Comparison of ENCODE assay signal across 8 mouse cellular contexts in genomic region chr7:16816475-16817122, GRCm38 (mm10). TPM values are rescaled to one million over a fixed set of nuclear protein-coding genes. Genes with fewer than 3 reads are reported as not detected.
DNase-seq lines count a peak whose midpoint lies in the region; ATAC-seq and TF ChIP-seq lines count a peak whose summit lies in the region.

Fkrp (minus strand) TSS chr7:16816732.

- H3K9ac ChIP-seq in embryonic facial prominence, embryonic 12.5 days: peak within 1 kb of the TSS; percentile 100
- peak within 1 kb of the TSS; percentile 100 for H3K9ac ChIP-seq in heart, embryonic 11.5 days (ENCODE audit: low read depth, low read length)
- H3K9ac ChIP-seq in liver, postnatal 0 days (replicated peaks): peak within 1 kb of the TSS; percentile 98

- H3K27me3 ChIP-seq in C2C12 (ENCODE audit: control insufficient read depth, insufficient read depth, insufficient read length): no peaks in the 10 kb centered on the region
- peaks cover 11% of the 10 kb centered on the region for H3K27me3 ChIP-seq in embryonic facial prominence, embryonic 12.5 days
- H3K27me3 ChIP-seq in heart, embryonic 11.5 days (ENCODE audit: control insufficient read depth, insufficient read depth, low read length): peaks cover 9% of the 10 kb centered on the region
- H3K27me3 ChIP-seq in liver, postnatal 0 days (ENCODE audit: insufficient read depth, low read length): no peaks in the 10 kb centered on the region

- peak within 1 kb of the TSS; percentile 93 for H3K4me2 ChIP-seq in embryonic facial prominence, embryonic 12.5 days (replicated peaks)
- peak within 1 kb of the TSS; percentile 99 for H3K4me2 ChIP-seq in heart, embryonic 11.5 days
- H3K4me2 ChIP-seq in liver, postnatal 0 days (ENCODE audit: low read depth, low read length): peak within 1 kb of the TSS; percentile 97

- no peak for TF ChIP-seq EP300 in liver, postnatal 0 days (IDR thresholded peaks at IDR 0.05; ENCODE audit: low read depth)

- peaks cover 52% of the 10 kb centered on the region for H3K79me2 ChIP-seq in C2C12 (ENCODE audit: control insufficient read depth, insufficient read depth)

- peak; percentile 78 for DNase-seq in adrenal gland, adult 2 months
- DNase-seq in kidney, postnatal 10 days: peak; percentile 79
- peak; percentile 74 for DNase-seq in liver, postnatal 0 days
- DNase-seq in ovary, postnatal 14 days (ENCODE audit: low spot score): peak; percentile 48
- peak; percentile 51 for DNase-seq in urinary bladder, postnatal 14 days (ENCODE audit: low spot score)

- H3K36me3 ChIP-seq in C2C12 (ENCODE audit: control insufficient read depth, insufficient read depth): peaks cover 4% of the 10 kb centered on the region
- peaks cover 13% of the 10 kb centered on the region; the same call in 1 of the 2 replicates for H3K36me3 ChIP-seq in embryonic facial prominence, embryonic 12.5 days
- peaks cover 4% of the 10 kb centered on the region for H3K36me3 ChIP-seq in heart, embryonic 11.5 days (ENCODE audit: control insufficient read depth, insufficient read depth, low read length)
- H3K36me3 ChIP-seq in liver, postnatal 0 days (replicated peaks; ENCODE audit: insufficient read depth, low read length): no peaks in the 10 kb centered on the region; the same call in 1 of the 2 replicates

- peaks cover 55% of the 10 kb centered on the region for H3K4me1 ChIP-seq in embryonic facial prominence, embryonic 12.5 days
- peaks cover 51% of the 10 kb centered on the region for H3K4me1 ChIP-seq in heart, embryonic 11.5 days (ENCODE audit: control insufficient read depth, insufficient read depth, low read length)
- peaks cover 49% of the 10 kb centered on the region for H3K4me1 ChIP-seq in liver, postnatal 0 days (ENCODE audit: insufficient read depth)

- under 1% methylated on average over 62 of the region's 64 CpGs for WGBS in embryonic facial prominence, embryonic 12.5 days
- WGBS in heart, embryonic 11.5 days (ENCODE audit: insufficient replicate concordance): under 1% methylated on average over 57 of the region's 64 CpGs
- WGBS in liver, postnatal 0 days (ENCODE audit: insufficient replicate concordance): 1% methylated on average over 42 of the region's 64 CpGs

- peak within 1 kb of the TSS; percentile 99 for H3K27ac ChIP-seq in embryonic facial prominence, embryonic 12.5 days
- peak within 1 kb of the TSS; percentile 93 for H3K27ac ChIP-seq in heart, embryonic 11.5 days (ENCODE audit: low read depth, low read length)
- peak within 1 kb of the TSS; percentile 92 for H3K27ac ChIP-seq in liver, postnatal 0 days (ENCODE audit: low read depth)

- H3K9me3 ChIP-seq in embryonic facial prominence, embryonic 12.5 days: no peaks in the 10 kb centered on the region
- no peaks in the 10 kb centered on the region for H3K9me3 ChIP-seq in heart, embryonic 11.5 days (replicated peaks; ENCODE audit: control insufficient read depth, low read length)
- H3K9me3 ChIP-seq in liver, postnatal 0 days (ENCODE audit: low read length): no peaks in the 10 kb centered on the region

- H3ac ChIP-seq in C2C12 (ENCODE audit: control insufficient read depth, insufficient read length, low read depth): peak within 1 kb of the TSS; percentile 84

- H3K4me3 ChIP-seq in C2C12 (ENCODE audit: insufficient read depth, poor library complexity, severe bottlenecking): peak within 1 kb of the TSS; percentile 66
- peak within 1 kb of the TSS; percentile 95 for H3K4me3 ChIP-seq in embryonic facial prominence, embryonic 12.5 days
- H3K4me3 ChIP-seq in heart, embryonic 11.5 days (ENCODE audit: low read depth, low read length): peak within 1 kb of the TSS; percentile 95
- peak within 1 kb of the TSS; percentile 98 for H3K4me3 ChIP-seq in liver, postnatal 0 days (ENCODE audit: low read depth, low read length)

- peak; percentile 16; the same call in 1 of the 2 replicates for ATAC-seq in embryonic facial prominence, embryonic 12.5 days (ENCODE audit: insufficient number of reproducible peaks, insufficient read depth, low FRiP score, low TSS enrichment)
- ATAC-seq in heart, embryonic 11.5 days (replicated peaks; ENCODE audit: insufficient number of reproducible peaks, low FRiP score, low TSS enrichment): peak; percentile 62
- peak; percentile 84 for ATAC-seq in liver, postnatal 0 days

- no peak for TF ChIP-seq CTCF in C2C12 (IDR thresholded peaks at IDR 0.05; ENCODE audit: control insufficient read depth, insufficient read depth, insufficient read length)
- TF ChIP-seq CTCF in liver, postnatal 0 days (IDR thresholded peaks at IDR 0.05; ENCODE audit: low read depth): peak; percentile 9; the same call in 1 of the 2 replicates

- peaks cover 47% of the 10 kb centered on the region for H3K79me3 ChIP-seq in C2C12 (ENCODE audit: low read depth)

TF ChIP-seq in C2C12, 6 proteins besides CTCF, POLR2A, EP300 and RAD21:
- TF ChIP-seq MYOD1 (IDR thresholded peaks at IDR 0.05; ENCODE audit: control insufficient read depth, insufficient read length, low read depth) (no peak), CEBPB (IDR thresholded peaks at IDR 0.05; ENCODE audit: low read depth) (no peak), USF1 (IDR thresholded peaks at IDR 0.05; ENCODE audit: low read depth) (no peak), FOSL1 (IDR thresholded peaks at IDR 0.05; ENCODE audit: insufficient read depth, low read length, poor library complexity, severe bottlenecking) (no peak), MAX (IDR thresholded peaks at IDR 0.05) (no peak), MYOG (IDR thresholded peaks at IDR 0.05; ENCODE audit: control insufficient read depth, extremely low read depth, insufficient read length) (no peak)
TF ChIP-seq in C2C12: peak in this region for 0.

RNA-seq across cellular contexts. Expression of gene Fkrp, which starts in this region (rescaled TPM):
- polyA plus RNA-seq in C2C12 (2012; fragmentation: generic; extraction: Trizol): 28.9 TPM
- total RNA-seq in adrenal gland, adult 2 months (2021): 10 to 100 TPM; 23.9 to 29.5 TPM
- 46.3 and 49.6 TPM in 2 replicates for polyA plus RNA-seq in adrenal gland, adult 2 months (2012; rRNA removed)
- polyA plus RNA-seq in embryonic facial prominence, embryonic 12.5 days (2016; fragmentation: Nextera tagmentation; extraction: Ambion mirVana): 31.4 and 33.6 TPM in 2 replicates
- 25.6 and 27.7 TPM in 2 replicates for polyA plus RNA-seq in heart, embryonic 11.5 days (2014; fragmentation: Nextera tagmentation; extraction: Ambion mirVana)
- 7.4 and 8.7 TPM in 2 replicates for polyA plus RNA-seq in liver, postnatal 0 days (2015; fragmentation: Nextera tagmentation; extraction: Ambion mirVana)

Comparison
In these comparisons a context has a peak if more than half of its experiments do, and no peak if none do; other contexts are left out.
1. Peak in every context shown above with its lines: DNase-seq, ATAC-seq, H3K4me3 ChIP-seq and H3K27ac ChIP-seq.
2. ATAC-seq: peak in every context shown above with its lines; median percentile 84 in liver, postnatal 0 days; 62 in heart, embryonic 11.5 days; 16 in embryonic facial prominence, embryonic 12.5 days.